Mouse (Mus musculus): ENCODE measurements around the gene Nus1. TPM values are rescaled to one million over a fixed set of nuclear protein-coding genes. Genes with fewer than 3 reads are reported as not detected.

Gene Nus1
- polyA plus RNA-seq, 1 experiment from 2014 or later = 23.5 TPM

GRCm38 (mm10) chr10:52383522-52383921 is 33.8 kb upstream of the Nus1 start:
- H3K4me2 ChIP-seq (ENCODE audit: low read length) = no peak overlapping the region
- WGBS = 91% methylated on average over 1 of the region's 1 CpGs
- no peak for ATAC-seq

GRCm38 (mm10) chr10:52384823-52385610 is 32.3 kb upstream of the Nus1 start:
- Histone ChIP-seq H3K27me3 (ENCODE audit: control insufficient read depth, insufficient read depth, low read depth, low read length) (no peaks in the 10 kb centered on the region), H3K4me1 (ENCODE audit: control insufficient read depth, insufficient read depth, low read length) (peaks cover 4% of the 10 kb centered on the region), H3K9me3 (replicated peaks; ENCODE audit: control insufficient read depth, low read length, poor library complexity, severe bottlenecking) (no peaks in the 10 kb centered on the region), H3K9ac (ENCODE audit: low read depth, low read length) (no peak overlapping the region), H3K4me3 (ENCODE audit: low read depth, low read length) (no peak overlapping the region), H3K27ac (ENCODE audit: low read length) (no peak overlapping the region), H3K36me3 (ENCODE audit: control insufficient read depth, insufficient read depth, low read length) (no peaks in the 10 kb centered on the region), H3K4me2 (ENCODE audit: low read length) (no peak overlapping the region)
- 46% methylated on average over 8 of the region's 8 CpGs for WGBS
- no peak for ATAC-seq

More at GRCm38 (mm10) chr10:52383522-52383921, 33.8 kb upstream of the Nus1 start:
- no peaks in the 10 kb centered on the region for H3K36me3 ChIP-seq (ENCODE audit: control insufficient read depth, insufficient read depth, low read length)
- H3K27ac ChIP-seq (ENCODE audit: low read length) = no peak overlapping the region
- H3K27me3 ChIP-seq (ENCODE audit: control insufficient read depth, insufficient read depth, low read depth, low read length) = no peaks in the 10 kb centered on the region
- H3K9me3 ChIP-seq (replicated peaks; ENCODE audit: control insufficient read depth, low read length, poor library complexity, severe bottlenecking) = no peaks in the 10 kb centered on the region
- H3K4me1 ChIP-seq (ENCODE audit: control insufficient read depth, insufficient read depth, low read length) = peaks cover 16% of the 10 kb centered on the region
- no peak overlapping the region for H3K9ac ChIP-seq (ENCODE audit: low read depth, low read length)
- H3K4me3 ChIP-seq (ENCODE audit: low read depth, low read length) = no peak overlapping the region

- Histone ChIP-seq H3K4me1 (ENCODE audit: control insufficient read depth, insufficient read depth, low read length) (peaks cover 4% of the 10 kb centered on the region), H3K4me3 (ENCODE audit: low read depth, low read length) (no peak overlapping the region), H3K27ac (ENCODE audit: low read length) (no peak overlapping the region), H3K4me2 (ENCODE audit: low read length) (no peak overlapping the region), H3K27me3 (ENCODE audit: control insufficient read depth, insufficient read depth, low read depth, low read length) (no peaks in the 10 kb centered on the region), H3K9me3 (replicated peaks; ENCODE audit: control insufficient read depth, low read length, poor library complexity, severe bottlenecking) (no peaks in the 10 kb centered on the region), H3K36me3 (ENCODE audit: control insufficient read depth, insufficient read depth, low read length) (no peaks in the 10 kb centered on the region), H3K9ac (ENCODE audit: low read depth, low read length) (no peak overlapping the region)
- ATAC-seq = no peak
- WGBS = 83% methylated on average over 4 of the region's 4 CpGs
Observed at GRCm38 (mm10) chr10:52387192-52387591, 30.2 kb upstream of the Nus1 start.

- WGBS = 81% methylated on average over 5 of the region's 5 CpGs
- Histone ChIP-seq H3K27ac (ENCODE audit: low read length) (no peak within 1 kb of the TSS), H3K4me1 (ENCODE audit: control insufficient read depth, insufficient read depth, low read length) (no peaks in the 10 kb centered on the region), H3K36me3 (ENCODE audit: control insufficient read depth, insufficient read depth, low read length) (no peaks in the 10 kb centered on the region), H3K4me3 (ENCODE audit: low read depth, low read length) (no peak within 1 kb of the TSS), H3K27me3 (ENCODE audit: control insufficient read depth, insufficient read depth, low read depth, low read length) (no peaks in the 10 kb centered on the region), H3K9me3 (replicated peaks; ENCODE audit: control insufficient read depth, low read length, poor library complexity, severe bottlenecking) (no peaks in the 10 kb centered on the region), H3K4me2 (ENCODE audit: low read length) (no peak within 1 kb of the TSS), H3K9ac (ENCODE audit: low read depth, low read length) (no peak within 1 kb of the TSS)
- ATAC-seq = no peak
Observed at GRCm38 (mm10) chr10:52388922-52389430, 28.4 kb upstream of the Nus1 start, which contains the start of gene Nepn. Gene Nepn (plus strand): TSS chr10:52388972.

- 83% methylated on average over 3 of the region's 3 CpGs for WGBS
- no peak overlapping the region for H3K27ac ChIP-seq (ENCODE audit: low read length)
- no peaks in the 10 kb centered on the region for H3K27me3 ChIP-seq (ENCODE audit: control insufficient read depth, insufficient read depth, low read depth, low read length)
- no peak overlapping the region for H3K9ac ChIP-seq (ENCODE audit: low read depth, low read length)
- H3K4me1 ChIP-seq (ENCODE audit: control insufficient read depth, insufficient read depth, low read length) = no peaks in the 10 kb centered on the region
- no peaks in the 10 kb centered on the region for H3K9me3 ChIP-seq (replicated peaks; ENCODE audit: control insufficient read depth, low read length, poor library complexity, severe bottlenecking)
- no peak overlapping the region for H3K4me3 ChIP-seq (ENCODE audit: low read depth, low read length)
- H3K4me2 ChIP-seq (ENCODE audit: low read length) = no peak overlapping the region
- no peaks in the 10 kb centered on the region for H3K36me3 ChIP-seq (ENCODE audit: control insufficient read depth, insufficient read depth, low read length)
- no peak for ATAC-seq
Observed at GRCm38 (mm10) chr10:52389438-52389837, 27.9 kb upstream of the Nus1 start.

GRCm38 (mm10) chr10:52391208-52391607 is 26.1 kb upstream of the Nus1 start:
- H3K27ac ChIP-seq (ENCODE audit: low read length) = no peak overlapping the region
- H3K4me1 ChIP-seq (ENCODE audit: control insufficient read depth, insufficient read depth, low read length) = no peaks in the 10 kb centered on the region
- H3K9ac ChIP-seq (ENCODE audit: low read depth, low read length) = no peak overlapping the region
- H3K36me3 ChIP-seq (ENCODE audit: control insufficient read depth, insufficient read depth, low read length) = no peaks in the 10 kb centered on the region
- H3K9me3 ChIP-seq (replicated peaks; ENCODE audit: control insufficient read depth, low read length, poor library complexity, severe bottlenecking) = no peaks in the 10 kb centered on the region
- H3K4me3 ChIP-seq (ENCODE audit: low read depth, low read length) = no peak overlapping the region
- H3K27me3 ChIP-seq (ENCODE audit: control insufficient read depth, insufficient read depth, low read depth, low read length) = no peaks in the 10 kb centered on the region
- ATAC-seq = no peak
- WGBS = 82% methylated on average over 2 of the region's 2 CpGs
- H3K4me2 ChIP-seq (ENCODE audit: low read length) = no peak overlapping the region

GRCm38 (mm10) chr10:52396647-52397046 is 20.7 kb upstream of the Nus1 start:
- Histone ChIP-seq H3K4me3 (ENCODE audit: low read depth, low read length) (no peak overlapping the region), H3K4me2 (ENCODE audit: low read length) (no peak overlapping the region), H3K4me1 (ENCODE audit: control insufficient read depth, insufficient read depth, low read length) (no peaks in the 10 kb centered on the region), H3K27me3 (ENCODE audit: control insufficient read depth, insufficient read depth, low read depth, low read length) (no peaks in the 10 kb centered on the region), H3K9me3 (replicated peaks; ENCODE audit: control insufficient read depth, low read length, poor library complexity, severe bottlenecking) (no peaks in the 10 kb centered on the region), H3K36me3 (ENCODE audit: control insufficient read depth, insufficient read depth, low read length) (no peaks in the 10 kb centered on the region), H3K27ac (ENCODE audit: low read length) (no peak overlapping the region), H3K9ac (ENCODE audit: low read depth, low read length) (no peak overlapping the region)
- ATAC-seq = no peak
- 93% methylated on average over 3 of the region's 3 CpGs for WGBS

- ATAC-seq = no peak
- no peaks in the 10 kb centered on the region for H3K9me3 ChIP-seq (replicated peaks; ENCODE audit: control insufficient read depth, low read length, poor library complexity, severe bottlenecking)
- no peaks in the 10 kb centered on the region for H3K4me1 ChIP-seq (ENCODE audit: control insufficient read depth, insufficient read depth, low read length)
- WGBS = 81% methylated on average over 2 of the region's 2 CpGs
- no peak overlapping the region for H3K4me3 ChIP-seq (ENCODE audit: low read depth, low read length)
- no peaks in the 10 kb centered on the region for H3K27me3 ChIP-seq (ENCODE audit: control insufficient read depth, insufficient read depth, low read depth, low read length)
- no peak overlapping the region for H3K27ac ChIP-seq (ENCODE audit: low read length)
- H3K36me3 ChIP-seq (ENCODE audit: control insufficient read depth, insufficient read depth, low read length) = no peaks in the 10 kb centered on the region
- H3K9ac ChIP-seq (ENCODE audit: low read depth, low read length) = no peak overlapping the region
- H3K4me2 ChIP-seq (ENCODE audit: low read length) = no peak overlapping the region
Observed at GRCm38 (mm10) chr10:52398715-52399114, 18.6 kb upstream of the Nus1 start.

GRCm38 (mm10) chr10:52399722-52400121 is 17.6 kb upstream of the Nus1 start:
- no peak for ATAC-seq
- Histone ChIP-seq H3K27ac (ENCODE audit: low read length) (no peak overlapping the region), H3K9me3 (replicated peaks; ENCODE audit: control insufficient read depth, low read length, poor library complexity, severe bottlenecking) (no peaks in the 10 kb centered on the region), H3K4me1 (ENCODE audit: control insufficient read depth, insufficient read depth, low read length) (no peaks in the 10 kb centered on the region), H3K27me3 (ENCODE audit: control insufficient read depth, insufficient read depth, low read depth, low read length) (no peaks in the 10 kb centered on the region), H3K9ac (ENCODE audit: low read depth, low read length) (no peak overlapping the region), H3K4me2 (ENCODE audit: low read length) (no peak overlapping the region), H3K36me3 (ENCODE audit: control insufficient read depth, insufficient read depth, low read length) (no peaks in the 10 kb centered on the region), H3K4me3 (ENCODE audit: low read depth, low read length) (no peak overlapping the region)
- WGBS = 67% methylated on average over 3 of the region's 3 CpGs

Measured in midbrain, embryonic 16.5 days (tissue).